Mouse (Mus musculus): ENCODE data around the gene Hhipl1. TPM values are rescaled to one million over a fixed set of nuclear protein-coding genes. Genes with fewer than 3 reads are reported as not detected.

The Hhipl1 gene
- polyA plus RNA-seq (2015; fragmentation: Nextera tagmentation; extraction: Ambion mirVana), result 0.37 and 0.43 TPM in 2 replicates

- Histone ChIP-seq H3K4me2 (ENCODE audit: low read length) (peak within 1 kb of the TSS; percentile 95), H3K9ac (ENCODE audit: low read depth, low read length) (peak within 1 kb of the TSS; percentile 68), H3K27ac (no peak within 1 kb of the TSS), H3K4me1 (replicated peaks; ENCODE audit: insufficient read depth, low read length) (peaks cover 5% of the 10 kb centered on the region), H3K27me3 (ENCODE audit: insufficient read depth, low read length) (peaks cover 4% of the 10 kb centered on the region; the same call in 1 of the 2 replicates), H3K4me3 (replicated peaks; ENCODE audit: low read depth, low read length) (peak within 1 kb of the TSS; percentile 49), H3K36me3 (ENCODE audit: insufficient read depth, low read length) (no peaks in the 10 kb centered on the region), H3K9me3 (replicated peaks; ENCODE audit: low read length) (no peaks in the 10 kb centered on the region)
- peak; percentile 37 for ATAC-seq (replicated peaks; ENCODE audit: low FRiP score, low read depth)
- TF ChIP-seq CTCF (IDR thresholded peaks at IDR 0.05; ENCODE audit: low read depth), result no peak; the same call in 1 of the 2 replicates
- 2% methylated on average over 61 of the region's 67 CpGs for WGBS
- DNase-seq (ENCODE audit: low spot score), result peak; percentile 79
Measured at GRCm38 (mm10) chr12:108305812-108306794, at the start of gene Hhipl1. TSS of gene Hhipl1 (plus strand) at chr12:108306270.

GRCm38 (mm10) chr12:108256734-108257133 is 49.3 kb upstream of the Hhipl1 start:
- Histone ChIP-seq H3K4me3 (replicated peaks; ENCODE audit: low read depth, low read length) (no peak overlapping the region), H3K27me3 (ENCODE audit: insufficient read depth, low read length) (no peaks in the 10 kb centered on the region), H3K36me3 (ENCODE audit: insufficient read depth, low read length) (no peaks in the 10 kb centered on the region), H3K27ac (peak overlapping the region; percentile 21; the same call in 1 of the 2 replicates), H3K4me1 (replicated peaks; ENCODE audit: insufficient read depth, low read length) (peaks cover 23% of the 10 kb centered on the region), H3K4me2 (ENCODE audit: low read length) (no peak overlapping the region), H3K9ac (ENCODE audit: low read depth, low read length) (no peak overlapping the region), H3K9me3 (replicated peaks; ENCODE audit: low read length) (no peaks in the 10 kb centered on the region)
- no peak for TF ChIP-seq CTCF (IDR thresholded peaks at IDR 0.05; ENCODE audit: low read depth)
- 43% methylated on average over 10 of the region's 10 CpGs for WGBS
- DNase-seq (ENCODE audit: low spot score) (no peak), ATAC-seq (replicated peaks; ENCODE audit: low FRiP score, low read depth) (no peak)

DNA sequence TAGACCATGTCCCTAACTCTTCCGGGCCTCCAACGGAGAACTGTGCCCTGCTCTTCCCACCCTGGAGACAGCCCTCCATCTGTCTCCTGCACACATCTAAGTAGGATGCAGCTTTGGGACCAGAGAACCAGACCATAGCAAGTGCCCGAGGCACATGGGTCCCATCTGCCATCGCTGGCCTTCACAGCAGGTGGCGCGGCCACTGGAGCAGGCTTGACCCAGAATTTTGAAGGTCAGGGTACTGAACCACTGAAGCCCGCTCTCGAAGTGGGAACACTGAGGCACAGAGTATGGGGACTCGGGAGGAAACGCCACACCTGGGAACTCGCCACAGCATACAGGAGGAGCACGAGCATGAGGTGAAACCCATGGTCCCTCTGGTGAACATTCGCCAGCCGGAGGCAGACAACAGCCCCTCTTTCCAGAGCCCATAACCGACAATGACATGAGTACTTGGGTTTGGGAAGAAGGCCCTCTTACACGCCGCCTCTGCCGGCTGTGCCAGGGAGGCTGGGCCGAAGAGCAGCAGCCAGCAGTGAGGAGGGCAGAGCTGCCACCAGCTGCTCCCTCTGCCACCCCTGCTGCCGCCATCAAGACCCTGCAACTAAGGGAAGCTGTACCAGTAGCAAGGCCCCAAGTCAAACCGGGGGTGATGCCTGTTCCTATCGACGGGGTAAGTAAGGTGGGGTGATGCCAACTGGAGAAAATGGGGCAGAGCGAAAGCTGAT is 46.6 kb upstream of the Hhipl1 start:
- Histone ChIP-seq H3K4me1 (replicated peaks; ENCODE audit: insufficient read depth, low read length) (peaks cover 9% of the 10 kb centered on the region), H3K36me3 (ENCODE audit: insufficient read depth, low read length) (no peaks in the 10 kb centered on the region)

DNA sequence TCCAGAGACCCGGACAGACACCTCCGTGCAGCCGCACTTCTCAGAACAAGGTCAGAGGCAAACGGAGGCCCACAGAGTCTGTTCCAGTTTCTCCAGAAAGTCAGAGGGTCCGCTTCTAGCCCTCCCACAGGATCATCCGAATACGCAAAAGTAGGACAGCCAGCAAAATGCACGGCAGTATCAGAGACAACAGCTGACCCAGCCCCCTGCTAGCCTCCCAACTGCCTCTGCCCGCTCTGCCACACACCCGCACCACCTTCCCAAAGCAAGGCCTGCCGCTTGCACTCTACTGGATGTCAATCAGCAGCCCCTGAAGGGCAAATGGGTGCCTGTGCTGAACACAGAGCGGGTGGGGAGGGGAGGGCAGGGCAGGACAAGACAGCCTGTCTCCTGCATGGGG is 45.1 kb upstream of the Hhipl1 start:
- ATAC-seq (replicated peaks; ENCODE audit: low FRiP score, low read depth) (no peak), DNase-seq (ENCODE audit: low spot score) (no peak)
- Histone ChIP-seq H3K4me1 (replicated peaks; ENCODE audit: insufficient read depth, low read length) (peaks cover 17% of the 10 kb centered on the region), H3K27me3 (ENCODE audit: insufficient read depth, low read length) (no peaks in the 10 kb centered on the region), H3K9ac (ENCODE audit: low read depth, low read length) (no peak overlapping the region), H3K4me3 (replicated peaks; ENCODE audit: low read depth, low read length) (no peak overlapping the region), H3K9me3 (replicated peaks; ENCODE audit: low read length) (no peaks in the 10 kb centered on the region), H3K36me3 (ENCODE audit: insufficient read depth, low read length) (no peaks in the 10 kb centered on the region), H3K4me2 (ENCODE audit: low read length) (no peak overlapping the region), H3K27ac (no peak overlapping the region)
- TF ChIP-seq CTCF (IDR thresholded peaks at IDR 0.05; ENCODE audit: low read depth), result no peak
- WGBS, result 91% methylated on average over 12 of the region's 12 CpGs

More for the DNA sequence above, 46.6 kb upstream of the Hhipl1 start:
- no peak overlapping the region for H3K4me3 ChIP-seq (replicated peaks; ENCODE audit: low read depth, low read length)
- H3K4me2 ChIP-seq (ENCODE audit: low read length), result no peak overlapping the region
- no peak for TF ChIP-seq CTCF (IDR thresholded peaks at IDR 0.05; ENCODE audit: low read depth)
- no peak for DNase-seq (ENCODE audit: low spot score)
- H3K27me3 ChIP-seq (ENCODE audit: insufficient read depth, low read length), result no peaks in the 10 kb centered on the region
- no peak overlapping the region for H3K9ac ChIP-seq (ENCODE audit: low read depth, low read length)
- H3K27ac ChIP-seq, result no peak overlapping the region
- WGBS, result 81% methylated on average over 24 of the region's 24 CpGs
- no peaks in the 10 kb centered on the region for H3K9me3 ChIP-seq (replicated peaks; ENCODE audit: low read length)
- no peak for ATAC-seq (replicated peaks; ENCODE audit: low FRiP score, low read depth)

DNA sequence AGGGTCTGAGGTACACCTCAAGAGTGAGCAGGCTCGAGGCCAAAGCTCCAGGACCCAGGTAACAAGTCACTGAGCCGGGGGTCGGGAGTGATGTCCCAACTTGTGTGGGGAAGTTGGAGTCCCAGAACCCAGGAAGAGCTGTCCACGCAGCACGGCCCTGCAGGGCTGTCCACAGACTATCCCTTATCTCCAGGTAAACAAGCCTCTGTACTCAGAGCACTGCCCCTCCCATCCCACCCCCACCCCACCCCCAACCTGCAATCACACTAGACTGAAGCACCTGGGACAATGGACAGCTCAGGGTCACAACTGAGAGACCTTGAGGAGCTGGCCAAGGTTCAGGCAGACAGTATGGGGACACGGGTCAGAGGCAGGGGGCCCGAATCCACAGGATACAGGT is 41.2 kb upstream of the Hhipl1 start:
- no peak for DNase-seq (ENCODE audit: low spot score)
- no peak overlapping the region for H3K27ac ChIP-seq
- TF ChIP-seq CTCF (IDR thresholded peaks at IDR 0.05; ENCODE audit: low read depth), result no peak
- ATAC-seq (replicated peaks; ENCODE audit: low FRiP score, low read depth), result no peak
- no peaks in the 10 kb centered on the region for H3K36me3 ChIP-seq (ENCODE audit: insufficient read depth, low read length)
- H3K9me3 ChIP-seq (replicated peaks; ENCODE audit: low read length), result no peaks in the 10 kb centered on the region
- H3K27me3 ChIP-seq (ENCODE audit: insufficient read depth, low read length), result no peaks in the 10 kb centered on the region
- H3K9ac ChIP-seq (ENCODE audit: low read depth, low read length), result no peak overlapping the region
- no peak overlapping the region for H3K4me2 ChIP-seq (ENCODE audit: low read length)
- WGBS, result 68% methylated on average over 7 of the region's 7 CpGs
- H3K4me3 ChIP-seq (replicated peaks; ENCODE audit: low read depth, low read length), result no peak overlapping the region
- peaks cover 24% of the 10 kb centered on the region for H3K4me1 ChIP-seq (replicated peaks; ENCODE audit: insufficient read depth, low read length)
